Mouse (Mus musculus) heart, adult 11 months (tissue): ENCODE measurements around the gene Rasal1.

Experiments used
- DNase-seq: peaks from one replicate; pipeline ENCODE4 v3.0.0; 2022

The Rasal1 gene

DNA sequence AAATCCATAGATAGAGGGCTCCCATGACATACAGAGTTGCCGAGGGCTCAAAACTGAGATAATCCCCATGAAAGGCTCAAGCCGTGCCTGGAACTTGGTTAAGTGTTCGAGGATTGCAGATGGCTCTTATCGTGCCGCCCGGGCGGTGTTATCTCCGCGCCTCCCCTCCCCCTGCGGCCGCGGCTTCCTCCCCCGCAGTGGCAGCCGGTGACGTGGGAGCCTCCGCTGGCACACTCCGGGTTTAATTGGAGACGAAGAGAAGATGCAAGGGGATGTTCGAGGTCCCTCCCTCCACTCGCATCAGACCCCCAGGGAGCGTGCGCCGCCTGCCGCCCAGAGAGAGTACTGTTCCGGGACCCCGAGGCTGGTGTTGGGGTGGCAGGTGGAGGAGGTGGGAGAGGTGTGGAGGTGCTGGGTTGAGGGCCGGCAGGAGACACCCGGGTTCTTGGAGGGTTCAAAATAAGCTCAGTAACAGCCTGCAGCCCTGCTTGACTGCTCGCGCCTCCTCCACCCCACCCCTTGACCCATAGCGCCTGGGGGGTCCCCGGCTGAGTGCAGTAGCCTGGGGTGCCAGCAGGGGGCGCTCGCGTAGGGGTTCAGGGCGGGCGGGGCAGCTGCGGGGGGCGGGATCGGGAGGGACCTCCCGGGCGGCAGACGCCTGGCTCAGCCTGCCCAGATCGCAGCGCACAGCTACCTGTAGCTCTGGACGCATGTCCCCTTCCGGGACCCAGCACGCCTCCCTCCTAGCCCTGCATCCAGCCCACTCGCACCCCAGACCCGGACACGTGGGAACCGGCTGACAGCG, at the start of gene Rasal1:
Gene Rasal1 (plus strand): TSS at position 244 of the 805 bp plus-strand sequence.
- peak; percentile 94 for DNase-seq

DNA sequence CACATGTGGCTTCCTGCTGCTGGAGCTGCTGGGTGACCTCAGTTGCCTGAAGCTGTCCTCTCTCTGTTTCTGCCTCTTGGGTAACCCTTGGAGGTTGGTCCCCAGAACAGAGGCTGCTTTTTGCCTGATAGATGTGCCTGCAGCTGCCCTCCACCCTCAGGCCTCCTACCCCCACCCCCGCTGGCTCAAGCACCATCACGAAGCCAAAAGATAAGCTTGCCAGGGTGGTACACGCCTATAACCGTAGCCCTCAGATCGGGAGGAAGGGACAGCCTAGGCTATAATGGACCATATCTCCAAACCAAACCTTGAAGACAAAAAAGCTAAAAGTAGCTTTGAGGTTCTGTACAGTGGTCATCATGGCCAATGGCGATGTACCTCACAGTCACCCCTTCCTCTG, 49.0 kb upstream of the Rasal1 start:
- no peak for DNase-seq

DNA sequence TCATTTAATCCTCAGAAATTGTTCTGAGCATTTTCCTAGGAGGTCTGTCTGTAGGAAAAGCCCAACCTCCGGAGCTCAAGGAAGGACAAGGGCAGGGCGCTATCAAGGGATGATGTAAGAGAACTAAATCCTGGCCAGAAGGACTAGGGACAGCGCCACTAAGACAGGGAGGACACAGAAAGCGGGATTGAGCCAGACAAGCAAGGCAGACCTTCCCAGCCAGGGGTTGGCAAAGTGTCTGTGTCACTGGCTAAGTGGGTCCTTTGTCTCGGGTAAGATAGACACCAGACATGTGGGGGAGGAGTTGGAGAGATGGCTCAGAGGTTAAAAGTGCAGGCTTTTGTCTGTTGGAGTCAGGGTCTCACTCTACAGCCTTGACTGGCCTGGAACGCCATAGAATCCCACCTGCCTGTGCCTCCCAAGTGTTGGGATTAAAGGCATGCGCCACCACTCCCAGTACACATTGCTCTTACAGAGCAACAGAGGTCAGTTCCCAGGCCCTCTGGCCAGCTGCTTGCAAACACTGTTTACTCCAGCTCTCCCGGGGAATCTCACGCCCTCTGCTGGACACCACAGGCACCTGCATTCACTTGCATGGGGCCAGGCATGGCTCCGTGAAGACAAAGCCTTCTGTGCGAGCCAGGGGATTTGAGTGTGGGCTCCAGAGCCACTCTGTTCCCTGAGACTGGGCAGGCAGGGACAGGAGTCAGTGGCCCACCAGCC, 47.5 kb upstream of the Rasal1 start:
- peak; percentile 94 for DNase-seq

DNA sequence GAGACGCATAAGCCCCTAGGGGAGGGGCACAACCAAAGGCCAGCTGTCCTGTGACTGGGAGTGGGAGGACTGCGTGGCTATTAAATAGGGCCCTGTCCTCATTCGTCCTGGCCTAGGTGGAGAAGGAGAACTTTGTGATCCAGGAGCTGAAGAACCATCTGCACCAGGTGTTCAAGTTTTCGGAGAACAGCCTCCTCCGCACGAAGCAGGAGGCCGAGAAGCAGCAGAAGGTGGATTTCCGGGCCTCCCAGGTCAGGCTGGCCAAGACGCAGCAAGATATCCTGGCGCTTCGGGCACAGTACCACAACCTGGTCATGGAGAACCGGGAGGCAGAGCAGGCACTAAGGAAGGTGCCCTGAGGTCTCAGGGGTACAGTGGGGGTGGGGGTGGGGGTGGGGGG, 46.4 kb upstream of the Rasal1 start:
- no peak for DNase-seq

DNA sequence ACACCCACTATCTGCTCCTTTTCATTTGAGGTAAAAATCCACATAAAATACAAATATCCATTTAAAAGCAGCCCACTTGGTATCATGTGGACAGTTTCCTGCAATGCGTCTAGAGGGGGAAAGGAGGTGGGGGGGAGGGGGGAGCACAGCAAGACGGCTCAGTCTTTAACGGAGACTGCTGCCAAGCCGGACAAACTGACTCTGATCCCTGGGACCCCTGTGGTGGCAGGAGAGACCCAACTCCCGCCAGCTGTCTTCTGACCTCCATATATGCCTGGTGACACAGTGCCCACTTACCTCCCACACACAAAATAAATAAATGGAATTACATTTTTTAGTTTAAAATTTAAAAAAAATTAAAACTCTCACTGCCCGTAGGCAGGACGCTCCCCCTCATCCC, 45.1 kb upstream of the Rasal1 start:
- DNase-seq, result no peak

DNA sequence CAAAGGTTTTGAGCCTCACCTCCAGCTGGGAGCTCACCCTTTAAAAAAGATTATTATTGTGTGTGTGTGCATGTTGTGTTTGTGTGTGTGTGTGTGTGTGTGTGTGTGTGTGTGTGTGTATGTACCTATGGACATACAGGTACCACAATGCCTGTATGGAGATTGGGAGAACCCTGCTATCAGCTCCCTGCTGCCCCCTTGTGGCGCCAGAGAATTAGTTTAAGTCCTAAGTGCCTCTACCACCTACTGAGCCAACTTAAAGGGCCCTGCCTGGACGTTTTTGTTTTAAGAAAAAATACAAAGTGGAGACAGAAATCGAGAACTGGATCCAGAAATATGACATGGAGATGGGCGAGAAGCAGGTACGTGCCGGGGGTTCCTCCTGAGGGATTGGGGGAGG, 43.8 kb upstream of the Rasal1 start:
- DNase-seq, result peak; percentile 96

DNA sequence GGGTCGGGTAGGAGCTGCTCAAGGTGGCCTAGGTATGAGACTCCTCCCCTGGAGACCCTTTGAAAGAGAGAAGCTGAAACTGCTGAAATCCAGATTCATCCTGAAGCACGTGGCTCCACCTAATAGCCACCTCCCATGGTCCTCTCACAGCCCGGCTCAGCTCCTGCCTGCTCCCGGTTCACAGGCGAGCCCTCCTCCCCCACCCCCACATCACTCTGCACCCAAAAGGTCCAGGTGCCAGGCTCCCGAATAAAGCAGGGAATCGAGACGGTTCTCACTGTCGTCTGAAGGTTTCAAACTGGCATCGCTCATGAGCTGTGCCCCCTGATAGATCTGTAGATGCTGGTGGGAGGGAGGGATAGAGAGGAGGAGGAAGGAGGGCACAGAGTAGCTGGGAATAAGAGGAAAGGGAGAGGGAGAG, 43.4 kb upstream of the Rasal1 start:
- peak; percentile 94 for DNase-seq

DNA sequence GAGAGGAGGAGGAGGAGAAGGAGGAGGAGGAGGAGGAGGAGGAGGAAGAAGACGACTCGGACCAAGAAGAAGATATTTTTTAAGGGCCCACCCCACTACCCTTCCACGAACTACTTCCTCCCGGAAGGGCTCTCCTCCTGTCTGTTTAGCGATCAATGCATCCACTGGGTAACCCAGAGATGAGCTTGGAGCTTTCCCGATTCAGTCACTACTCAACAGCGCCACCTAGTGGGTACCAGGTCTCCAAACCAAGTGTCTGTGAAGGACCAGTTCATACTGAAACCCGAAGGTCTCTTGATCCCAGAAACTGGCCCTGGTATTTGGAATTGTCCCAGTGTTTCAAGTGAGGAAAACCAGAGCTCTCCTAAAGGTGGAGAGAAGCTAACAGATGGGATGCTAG, 42.9 kb upstream of the Rasal1 start:
- DNase-seq, result peak; percentile 98

DNA sequence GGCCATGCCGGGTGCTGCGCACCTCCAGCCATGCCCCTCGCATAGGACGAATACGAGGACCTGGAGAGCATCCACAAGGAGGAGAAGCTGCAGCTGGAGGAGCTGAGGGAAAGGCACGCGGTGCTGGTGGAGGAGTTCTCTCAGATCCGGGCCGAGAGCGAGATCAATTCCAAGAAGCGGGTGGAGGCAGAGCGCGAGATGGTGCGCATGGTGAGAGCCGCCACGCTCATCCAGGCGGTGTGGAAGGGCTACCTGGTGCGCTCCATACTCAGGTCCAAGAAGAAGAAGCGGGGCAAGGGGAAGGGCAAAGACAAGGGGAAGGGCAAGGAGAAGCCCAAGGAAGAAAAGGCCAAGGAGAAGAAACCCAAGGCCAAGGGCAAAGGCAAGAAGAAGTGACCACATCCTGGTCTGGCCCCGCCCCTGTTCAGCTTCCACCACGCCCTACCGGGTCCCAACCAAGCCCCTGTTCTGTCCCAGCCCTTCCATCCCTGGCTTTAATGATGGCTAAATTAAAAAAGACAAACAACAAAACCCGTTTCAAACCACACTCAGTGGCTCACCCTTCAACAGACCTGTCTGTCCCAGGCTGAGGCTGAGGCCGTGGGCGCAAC, 41.9 kb upstream of the Rasal1 start:
- peak; percentile 91 for DNase-seq

DNA sequence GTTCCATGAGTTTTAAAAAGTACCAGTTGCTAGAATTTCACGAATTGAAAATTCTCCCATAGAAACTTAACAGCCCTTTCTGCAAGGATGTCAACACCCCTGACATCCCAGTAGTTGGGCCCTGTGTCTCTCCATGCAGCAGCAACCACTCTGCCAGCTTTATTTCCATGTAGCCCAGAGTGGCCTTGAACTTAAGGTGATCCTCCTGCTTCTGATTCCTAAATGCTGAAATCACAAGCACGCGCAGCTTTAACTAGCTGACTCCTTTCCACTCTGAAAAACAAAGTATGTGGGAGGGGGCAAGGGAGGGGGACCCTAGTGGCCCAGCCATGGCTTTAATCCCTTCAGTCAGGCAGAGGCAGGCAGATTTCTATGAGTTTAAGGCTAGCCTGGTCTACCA, 41.3 kb upstream of the Rasal1 start:
- DNase-seq, result no peak

DNA sequence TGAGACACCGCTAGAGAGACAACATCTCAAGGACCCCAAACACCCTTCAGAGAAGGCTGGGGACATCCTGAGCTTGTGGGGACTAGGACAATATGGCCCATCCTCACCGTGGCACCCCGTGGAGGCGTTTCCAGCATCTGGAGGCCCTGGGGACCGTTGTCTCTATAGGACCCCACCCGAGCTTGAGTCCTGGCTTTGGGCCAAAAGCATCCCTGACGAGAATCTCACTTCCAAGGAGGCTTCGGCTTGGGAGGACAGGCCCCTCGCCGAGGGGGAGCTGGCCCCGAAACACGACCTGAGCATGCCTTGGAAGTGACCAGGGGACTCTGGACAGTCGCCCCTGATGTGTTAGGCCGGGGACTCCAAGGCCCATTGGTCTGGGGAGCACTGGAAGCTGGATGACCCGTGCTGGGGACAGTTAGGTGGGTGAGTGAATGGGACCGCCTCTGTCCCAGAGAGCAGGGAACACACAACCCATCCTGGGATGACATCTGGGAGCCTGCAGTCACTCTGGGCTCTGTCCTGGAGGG, 39.3 kb upstream of the Rasal1 start:
- no peak for DNase-seq

DNA sequence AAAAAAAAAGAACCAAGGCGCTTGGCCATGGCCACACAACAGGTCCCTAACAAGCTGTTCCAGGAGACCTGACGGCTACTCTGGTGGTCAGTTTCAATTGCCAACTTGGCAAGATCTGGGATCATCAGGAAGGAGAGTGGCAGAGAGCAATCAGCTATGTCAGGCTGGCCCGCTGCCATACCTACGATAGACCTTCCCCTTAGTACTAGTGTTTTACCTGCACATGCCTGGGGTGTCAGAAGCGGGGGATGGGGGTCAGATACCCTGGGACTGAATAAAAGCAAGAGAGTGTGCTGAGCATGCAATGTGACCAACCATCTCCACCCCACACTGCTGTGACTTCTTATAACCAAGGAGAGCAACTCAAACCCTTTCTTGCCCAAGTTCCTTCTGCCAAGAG, 37.7 kb upstream of the Rasal1 start:
- peak; percentile 93 for DNase-seq

DNA sequence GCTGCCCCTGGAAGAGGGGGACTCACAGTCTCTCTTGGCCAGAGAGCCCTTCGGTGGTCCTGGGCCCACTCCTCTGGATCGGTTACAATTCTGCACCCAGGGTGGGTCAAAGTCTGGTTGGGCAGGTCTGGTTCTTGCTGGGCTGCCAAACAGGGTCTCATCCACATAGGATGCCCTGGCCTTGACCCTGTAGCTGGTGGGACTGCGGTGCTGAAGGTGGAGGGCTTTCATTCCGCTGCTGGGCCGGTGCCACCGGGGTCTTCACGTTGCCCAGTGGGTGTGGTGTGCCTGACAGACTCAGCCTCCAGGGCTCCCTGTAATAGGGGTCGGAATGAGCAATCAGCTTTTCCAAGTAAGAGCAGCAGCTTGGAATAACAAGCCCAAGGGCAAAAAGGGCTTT, 37.2 kb upstream of the Rasal1 start:
- DNase-seq, result peak; percentile 94

DNA sequence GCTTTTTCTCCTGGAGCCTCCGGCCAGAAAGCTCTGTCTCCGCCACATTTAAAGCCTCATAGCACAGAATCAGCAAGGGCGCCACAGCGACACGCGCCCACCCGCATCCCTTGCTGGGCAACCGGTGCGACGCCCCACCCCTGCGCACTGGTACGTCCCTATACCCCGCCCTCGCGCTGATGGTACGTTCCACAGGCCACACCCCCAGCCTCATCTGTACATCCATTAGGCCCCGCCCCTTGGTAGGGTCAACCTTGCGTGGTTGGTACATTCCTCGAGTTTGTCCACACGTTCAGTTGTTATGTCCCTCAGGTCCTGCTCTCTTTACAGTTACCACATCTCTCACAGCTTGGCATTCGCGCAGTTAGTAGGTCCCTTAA, 36.2 kb upstream of the Rasal1 start, which contains the start of the genes Rita1 and Ddx54:
Gene Rita1 (minus strand): TSS at position 148 of the 380 bp plus-strand sequence.
Gene Ddx54 (plus strand): TSS at position 298 of the 380 bp plus-strand sequence.
- DNase-seq, result peak; percentile 100

DNA sequence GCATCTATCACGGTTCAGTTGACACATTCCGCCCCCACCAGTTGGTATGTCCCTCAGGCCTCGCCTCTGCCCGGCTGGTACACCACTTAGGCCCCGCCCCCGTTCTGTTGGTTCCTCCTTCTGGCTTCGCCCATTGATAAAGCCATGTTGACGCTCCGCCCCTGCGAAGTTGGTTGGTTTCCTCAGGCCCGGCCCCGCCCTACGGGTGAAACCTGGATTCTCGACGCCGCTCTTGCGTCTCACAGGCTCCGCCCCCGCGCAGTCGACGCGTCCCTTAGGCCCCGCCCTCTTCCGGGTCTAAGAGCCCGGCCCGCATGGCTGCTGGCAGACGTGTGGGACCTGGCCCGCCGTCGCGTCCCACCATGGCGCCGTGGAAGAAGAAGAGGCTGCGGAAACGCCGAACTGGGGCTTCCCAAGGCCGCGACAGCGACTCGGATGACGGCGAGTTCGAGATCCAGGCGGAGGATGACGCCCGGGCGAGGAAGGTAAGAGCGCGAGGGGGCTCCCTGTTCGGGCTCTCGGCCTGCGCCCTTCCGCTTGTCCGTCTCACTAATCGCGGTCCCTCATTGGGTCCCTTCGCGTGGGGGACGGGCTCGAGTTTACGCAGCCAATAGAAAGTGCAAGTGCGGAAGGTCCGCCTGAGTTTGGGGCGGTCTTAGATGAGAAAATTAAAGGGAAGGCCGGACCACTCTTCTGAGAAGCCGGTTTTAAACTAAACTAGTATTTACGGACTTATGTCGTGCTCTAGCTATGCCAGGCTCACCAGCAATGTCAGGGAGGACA, 35.6 kb upstream of the Rasal1 start:
- DNase-seq, result peak; percentile 100

DNA sequence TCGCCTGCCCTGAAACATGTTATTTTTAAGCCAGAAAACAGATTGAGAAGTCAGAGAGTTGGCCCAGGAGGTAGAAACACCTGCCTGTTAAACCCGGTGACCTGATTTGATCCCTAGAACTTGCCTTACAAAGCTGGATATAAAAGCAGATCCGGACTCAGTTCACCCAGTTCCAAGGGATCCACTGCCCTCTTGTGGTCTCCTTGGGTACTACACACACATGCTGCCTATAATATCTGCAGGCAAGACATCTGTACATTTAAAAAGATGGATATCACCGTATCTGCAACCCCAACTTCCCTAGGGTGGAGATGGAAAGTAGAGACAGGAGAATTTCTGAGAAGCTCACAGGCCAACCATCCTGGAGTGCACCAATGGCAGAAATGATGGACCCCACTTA, 32.7 kb upstream of the Rasal1 start:
- DNase-seq, result no peak

DNA sequence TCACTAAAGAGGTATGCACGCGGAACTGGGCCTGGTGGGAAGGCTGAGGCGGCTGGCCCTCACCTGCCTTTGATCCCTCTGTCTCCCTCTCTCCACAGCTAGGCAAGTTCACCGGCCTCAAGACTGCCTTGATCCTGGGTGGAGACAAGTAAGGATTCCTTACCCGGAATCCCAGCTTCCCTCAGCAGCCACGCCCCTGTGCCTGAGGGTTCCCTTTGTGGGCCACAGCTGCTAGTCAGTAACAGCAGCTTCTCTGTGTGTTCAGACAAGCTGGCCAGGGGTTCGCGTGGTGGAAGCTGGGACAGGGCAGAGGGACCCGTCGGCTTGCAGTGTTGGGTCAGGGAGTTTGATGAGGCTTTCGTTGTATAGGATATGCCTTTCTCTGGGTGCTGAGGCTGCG, 29.8 kb upstream of the Rasal1 start:
- no peak for DNase-seq

DNA sequence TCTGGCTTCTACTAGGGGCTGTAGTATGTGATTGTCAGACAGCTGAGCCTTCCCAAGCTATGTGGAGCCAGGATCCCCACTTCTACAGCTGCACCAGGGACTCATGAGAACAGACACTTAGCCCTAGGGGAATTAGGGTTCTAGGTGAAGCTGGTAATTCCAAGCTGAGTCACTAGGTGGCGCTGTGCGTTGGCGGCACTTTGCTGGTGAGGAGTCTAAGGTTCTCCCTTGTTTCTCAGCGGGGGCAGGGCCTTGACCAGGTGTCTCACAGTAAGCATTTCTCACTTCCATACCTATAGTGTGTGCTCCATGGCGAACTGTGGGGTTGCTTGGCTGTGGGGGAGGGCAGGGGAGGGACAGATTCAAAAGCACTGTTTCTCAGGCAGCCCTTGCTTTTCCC, 29.4 kb upstream of the Rasal1 start:
- no peak for DNase-seq

DNA sequence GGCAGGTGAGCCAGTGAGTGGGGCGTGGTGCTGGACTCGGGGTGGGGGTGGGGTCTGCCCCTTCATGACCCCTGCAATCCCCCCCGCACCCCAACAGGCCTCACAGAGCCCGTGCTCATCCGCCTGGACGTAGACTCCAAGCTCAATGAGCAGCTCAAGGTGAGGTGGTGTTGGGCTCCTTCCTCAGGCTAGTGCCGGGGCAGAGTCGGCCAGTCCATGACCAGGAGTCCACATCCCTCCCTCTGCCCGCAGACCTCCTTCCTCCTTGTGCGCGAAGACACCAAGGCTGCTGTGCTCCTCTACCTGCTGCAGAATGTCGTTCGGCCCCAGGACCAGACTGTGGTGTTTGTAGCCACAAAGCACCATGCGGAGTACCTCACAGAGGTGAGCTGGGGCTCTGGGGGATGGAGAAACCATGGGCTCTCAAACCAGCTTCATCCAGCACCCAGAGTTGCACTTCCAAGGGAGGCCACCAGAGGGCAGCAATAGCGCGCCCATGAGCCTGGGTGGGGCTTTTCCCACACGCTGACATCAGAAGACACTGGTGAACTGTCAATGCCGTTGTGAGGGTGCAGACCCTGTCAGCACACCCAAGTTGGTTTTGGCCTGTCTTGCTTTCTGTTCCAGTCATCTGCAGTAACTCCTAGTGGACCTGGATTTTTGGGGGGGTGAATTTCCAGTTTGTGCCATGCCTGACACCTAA, 28.1 kb upstream of the Rasal1 start:
- peak; percentile 97 for DNase-seq

DNA sequence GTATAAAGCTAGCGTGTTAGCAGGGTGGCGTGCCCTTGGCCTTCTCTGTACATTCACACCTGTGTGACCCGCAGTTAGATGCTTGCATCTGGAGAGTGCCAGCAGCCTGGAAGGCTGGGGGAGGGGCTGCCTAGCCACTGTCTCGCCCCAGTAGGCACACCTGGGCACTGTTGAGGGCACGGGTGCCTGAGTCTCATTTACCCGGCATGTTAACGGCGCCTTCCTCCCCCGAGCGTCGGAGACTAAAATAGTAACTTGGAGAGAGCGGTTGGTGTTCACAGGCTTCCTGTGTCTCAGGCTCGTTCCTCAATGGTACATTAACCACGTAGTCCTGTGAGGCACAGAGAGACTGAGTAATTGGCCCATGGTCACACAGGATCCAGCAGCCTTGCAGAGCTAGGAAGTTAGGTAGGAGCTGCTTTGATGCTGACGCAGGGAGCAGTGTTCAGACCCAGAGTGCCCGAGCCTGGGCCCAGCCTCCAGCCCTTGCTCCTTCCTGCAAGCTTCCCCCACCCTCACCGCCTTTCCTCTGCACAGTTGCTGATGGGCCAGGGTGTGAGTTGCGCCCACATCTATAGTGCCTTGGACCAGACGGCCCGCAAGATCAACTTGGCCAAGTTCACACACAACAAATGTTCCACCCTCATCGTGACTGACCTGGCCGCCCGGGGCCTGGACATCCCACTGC, 27.4 kb upstream of the Rasal1 start:
- no peak for DNase-seq

DNA sequence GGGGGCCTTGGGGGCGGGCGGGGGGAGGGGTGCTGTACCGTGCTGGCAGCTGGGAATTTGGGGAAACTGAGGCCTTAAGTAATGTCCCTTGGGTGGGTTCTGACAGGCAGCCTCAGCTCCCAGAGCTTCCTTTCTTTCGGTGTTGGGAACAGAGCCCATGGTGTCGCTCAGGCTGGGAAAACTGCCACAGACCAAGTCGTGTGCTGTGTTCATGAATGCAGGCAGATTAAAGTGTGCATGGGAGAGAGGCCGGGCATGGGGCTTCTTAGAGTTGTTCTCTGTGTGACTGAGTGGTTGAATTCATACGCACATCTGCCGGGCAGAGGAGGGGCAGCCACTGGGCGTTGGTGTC, 26.8 kb upstream of the Rasal1 start:
- no peak for DNase-seq
